Mouse (Mus musculus) MEL (cell line): ENCODE measurements around the gene Vgll4. TPM values are rescaled to one million over a fixed set of nuclear protein-coding genes. Genes with fewer than 3 reads are reported as not detected.

ENCODE experiments used
- DNase-seq: peaks from one replicate; pipeline ENCODE4 v3.0.0; 2011; ENCODE audit warnings: low read depth, low spot score
- H3K27ac ChIP-seq: 2 replicates; pipeline ENCODE4 v1.5.1; 2012; ENCODE audit warnings: low read depth, mild to moderate bottlenecking, control low read depth, low read length, moderate library complexity; ENCODE audit not compliant: control insufficient read depth
- H3K27me3 ChIP-seq, 2 experiments: fragments of 150-350 bp in 1 of 2; sonication (generic) in 1 of 2; 2 replicates each; pipeline ENCODE4 v1.6.1; 2012; ENCODE audit warnings: low read length in 2 of 2, mild to moderate bottlenecking in 2 of 2, improper control_type of control experiment in 1 of 2, moderate library complexity in 1 of 2; ENCODE audit not compliant: insufficient read depth in 2 of 2, control insufficient read depth in 1 of 2
- H3K36me3 ChIP-seq, 2 experiments: 2 replicates each; pipeline ENCODE4 v1.6.1; 2012 to 2014; ENCODE audit warnings: low read length in 2 of 2, improper control_type of control experiment in 1 of 2, inconsistent platforms in 1 of 2, mild to moderate bottlenecking in 1 of 2; ENCODE audit not compliant: insufficient read depth in 2 of 2, control insufficient read depth in 1 of 2
- H3K4me1 ChIP-seq, 2 experiments: fragments of 150-350 bp in 1 of 2; sonication (generic) in 1 of 2; 2 replicates each; pipeline ENCODE4 v1.6.1; 2012; ENCODE audit warnings: low read length in 2 of 2, improper control_type of control experiment in 1 of 2, mild to moderate bottlenecking in 1 of 2; ENCODE audit not compliant: insufficient read depth in 2 of 2, control insufficient read depth in 1 of 2
- H3K4me3 ChIP-seq, 2 experiments: fragments of 150-350 bp in 1 of 2; sonication (generic) in 1 of 2; 2 replicates each; pipeline ENCODE4 v1.5.1; 2012; ENCODE audit warnings: low read depth in 2 of 2, low read length in 2 of 2, mild to moderate bottlenecking in 2 of 2, moderate library complexity in 2 of 2, control low read depth in 1 of 2, improper control_type of control experiment in 1 of 2; ENCODE audit not compliant: control insufficient read depth in 1 of 2, insufficient read depth in 1 of 2
- H3K79me2 ChIP-seq: 2 replicates; pipeline ENCODE4 v1.6.1; 2012; ENCODE audit warnings: mild to moderate bottlenecking, low read length, moderate library complexity; ENCODE audit not compliant: control insufficient read depth, poor library complexity, insufficient read depth
- H3K9ac ChIP-seq: 2 replicates; pipeline ENCODE4 v1.6.1; 2012; ENCODE audit warnings: low read depth, mild to moderate bottlenecking, control low read depth, low read length, moderate library complexity; ENCODE audit not compliant: control insufficient read depth, poor library complexity, severe bottlenecking
- H3K9me3 ChIP-seq: fragments of 150-350 bp; sonication (generic); replicated peaks from 2 replicates; pipeline ENCODE4 v1.6.1; 2012; ENCODE audit warnings: mild to moderate bottlenecking, low read length, improper control_type of control experiment, moderate library complexity; ENCODE audit not compliant: insufficient read depth
- CHD2 ChIP-seq: IDR thresholded peaks from 2 replicates; pipeline ENCODE4 v1.6.1; 2011; ENCODE audit warnings: low read length, improper control_type of control experiment
- CTCF ChIP-seq, 3 experiments: IDR thresholded peaks in 2 of 3; conservative IDR thresholded peaks in 1 of 3; 2 replicates each; pipeline ENCODE4 v1.5.1; 2011 to 2012; ENCODE audit warnings: low read length in 3 of 3, low read depth in 2 of 3, mild to moderate bottlenecking in 2 of 3, improper control_type of control experiment in 1 of 3, inconsistent platforms in 1 of 3, mixed read lengths in 1 of 3, moderate library complexity in 1 of 3; ENCODE audit not compliant: control insufficient read depth in 1 of 3, insufficient read depth in 1 of 3, poor library complexity in 1 of 3, severe bottlenecking in 1 of 3
- ELF1 ChIP-seq: IDR thresholded peaks from 2 replicates; pipeline ENCODE4 v1.6.1; 2014; ENCODE audit warnings: low read depth, mild to moderate bottlenecking, inconsistent platforms, low read length, improper control_type of control experiment, moderate library complexity
- GABPA ChIP-seq: IDR thresholded peaks from 2 replicates; pipeline ENCODE4 v1.6.1; 2012; ENCODE audit warnings: low read depth, mild to moderate bottlenecking, inconsistent platforms, low read length, improper control_type of control experiment, moderate library complexity
- JUND ChIP-seq: IDR thresholded peaks from 2 replicates; pipeline ENCODE4 v1.6.1; 2011; ENCODE audit warnings: low read depth, mild to moderate bottlenecking, improper control_type of control experiment, low read length
- MAX ChIP-seq: IDR thresholded peaks from 2 replicates; pipeline ENCODE4 v1.6.1; 2011; ENCODE audit warnings: low read length, improper control_type of control experiment
- MAZ ChIP-seq: IDR thresholded peaks from 2 replicates; pipeline ENCODE4 v1.6.1; 2012; ENCODE audit warnings: low read depth, mild to moderate bottlenecking, inconsistent platforms, low read length, improper control_type of control experiment
- MYB ChIP-seq: IDR thresholded peaks from 2 replicates; pipeline ENCODE4 v1.6.1; 2011; ENCODE audit warnings: mild to moderate bottlenecking, low read depth, low read length, improper control_type of control experiment
- MYC ChIP-seq: IDR thresholded peaks from 2 replicates; pipeline ENCODE4 v1.6.1; 2011; ENCODE audit warnings: low read depth, mild to moderate bottlenecking, low read length, improper control_type of control experiment, moderate library complexity
- NELFE ChIP-seq: IDR thresholded peaks from 2 replicates; pipeline ENCODE4 v1.6.1; 2011; ENCODE audit warnings: low read depth, low read length, improper control_type of control experiment
- POLR2AphosphoS2 ChIP-seq: IDR thresholded peaks from 2 replicates; pipeline ENCODE4 v1.6.1; 2011; ENCODE audit warnings: low read length, improper control_type of control experiment
- RCOR1 ChIP-seq: IDR thresholded peaks from 2 replicates; pipeline ENCODE4 v1.6.1; 2012; ENCODE audit warnings: low read depth, mild to moderate bottlenecking, inconsistent platforms, low read length, improper control_type of control experiment
- TBP ChIP-seq: IDR thresholded peaks from 2 replicates; pipeline ENCODE4 v1.8.0; 2011; ENCODE audit warnings: low read depth, low read length, improper control_type of control experiment
- USF2 ChIP-seq, 2 experiments: IDR thresholded peaks; 2 replicates each; pipeline ENCODE4 v1.6.1; 2011 to 2012; ENCODE audit warnings: improper control_type of control experiment in 2 of 2, low read length in 2 of 2, borderline replicate concordance in 1 of 2, inconsistent platforms in 1 of 2, low read depth in 1 of 2, mild to moderate bottlenecking in 1 of 2; ENCODE audit not compliant: insufficient read depth in 1 of 2
- ZMIZ1 ChIP-seq: IDR thresholded peaks from 2 replicates; pipeline ENCODE4 v1.6.1; 2012; ENCODE audit warnings: low read depth, mild to moderate bottlenecking, inconsistent platforms, low read length, improper control_type of control experiment, moderate library complexity
- ZNF384 ChIP-seq: IDR thresholded peaks from 2 replicates; pipeline ENCODE4 v1.6.1; 2012; ENCODE audit warnings: low read depth, mild to moderate bottlenecking, inconsistent platforms, low read length, improper control_type of control experiment
- polyA plus RNA-seq, 2 experiments: library from polyadenylated mRNA; stranded (reverse) in 1 of 2; unstranded in 1 of 2; fragments of >175 nt in 1 of 2; fragments of >200 nt in 1 of 2; gene quantifications; 2 replicates each; pipeline versions ENCODE4 v1.2.1 to v1.2.4; 2012; ENCODE audit warnings: low replicate concordance in 2 of 2, low read depth in 1 of 2; ENCODE audit not compliant: insufficient read length in 2 of 2, insufficient read depth in 1 of 2, missing spikeins in 1 of 2
- total RNA-seq: library from RNA; depleted of rRNA; stranded (reverse); fragments of 300-350 nt; gene quantifications from 2 replicates; pipeline ENCODE4 v1.2.3, GENCODE M21; 2012

The Vgll4 gene
- total and polyA plus RNA-seq, 3 experiments: 18.1 to 21.5 TPM; not detected in 1

DNA sequence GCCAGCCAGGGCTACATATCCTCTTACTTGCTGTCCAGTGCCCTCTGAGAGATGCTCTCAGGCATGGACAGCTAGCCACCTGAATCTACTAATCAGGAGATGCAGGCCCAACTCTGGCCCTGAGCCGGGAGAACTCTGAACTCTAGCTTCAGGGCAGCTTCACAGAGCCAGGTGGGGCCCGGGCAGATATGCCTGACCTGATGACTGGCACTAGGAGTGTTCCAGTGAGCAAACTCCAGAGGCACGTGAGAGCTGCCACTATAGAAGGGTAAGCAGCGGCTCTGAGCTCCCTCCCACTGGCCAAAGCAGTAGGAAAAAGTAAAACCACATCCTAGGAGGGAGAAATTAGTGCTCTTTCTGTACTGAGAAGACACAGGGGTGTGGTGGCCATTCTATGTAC, 43.8 kb upstream of the Vgll4 start:
- no peak for TF ChIP-seq ELF1
- no peak for TF ChIP-seq ZMIZ1
- TF ChIP-seq MAZ: no peak
- no peak for TF ChIP-seq CHD2
- TF ChIP-seq TBP: no peak
- TF ChIP-seq ZNF384: no peak
- no peak for TF ChIP-seq CTCF (IDR thresholded peaks at IDR 0.05 in 2 of 3, conservative IDR thresholded peaks at IDR 0.05 in 1 of 3; ENCODE audit: control insufficient read depth in 1 of 3, insufficient read depth in 1 of 3, low read depth in 2 of 3, low read length in 3 of 3, poor library complexity in 1 of 3, severe bottlenecking in 1 of 3)
- TF ChIP-seq GABPA: no peak
- TF ChIP-seq USF2 (IDR thresholded peaks at IDR 0.05; ENCODE audit: borderline replicate concordance in 1 of 2, insufficient read depth in 1 of 2, low read depth in 1 of 2, low read length in 2 of 2): no peak
- no peak for TF ChIP-seq MAX
- no peak for TF ChIP-seq MYC
- TF ChIP-seq POLR2AphosphoS2: no peak
- Histone ChIP-seq H3K27me3 (no peaks in the 10 kb centered on the region), H3K36me3 (peaks cover 0 to 2% of the 10 kb centered on the region in 2 experiments; a peak in 2 of 4 replicates), H3K4me3 (no peak overlapping the region), H3K9ac (no peak overlapping the region), H3K9me3 (no peaks in the 10 kb centered on the region), H3K4me1 (no peaks in the 10 kb centered on the region), H3K79me2 (no peaks in the 10 kb centered on the region), H3K27ac (no peak overlapping the region)
- DNase-seq: no peak

DNA sequence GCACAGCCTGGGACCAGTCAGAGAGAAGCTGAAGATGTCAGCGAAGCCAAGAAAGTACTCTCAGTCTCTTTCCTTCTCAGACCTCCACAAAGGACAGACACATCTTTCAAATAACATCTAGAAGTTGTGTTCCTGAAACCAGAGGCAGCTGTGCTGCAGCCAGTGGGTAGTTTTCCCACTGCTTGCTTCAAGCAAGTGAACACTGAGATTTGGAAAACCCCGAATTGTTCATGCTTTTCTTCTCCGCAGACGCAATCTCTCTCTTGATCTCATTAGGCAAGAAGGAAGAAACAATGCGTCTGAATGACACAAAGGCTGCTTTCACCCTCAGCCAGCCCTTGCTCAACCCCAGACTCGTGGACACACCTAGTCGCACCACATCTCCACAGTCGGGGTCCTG, 42.0 kb upstream of the Vgll4 start:
- Histone ChIP-seq H3K4me1 (peaks cover 0 to 4% of the 10 kb centered on the region in 2 experiments; a peak in 1 of 4 replicates), H3K9me3 (no peaks in the 10 kb centered on the region), H3K79me2 (no peaks in the 10 kb centered on the region), H3K27me3 (no peaks in the 10 kb centered on the region)
- DNase-seq: no peak
- TF ChIP-seq JUND: no peak
- no peak for TF ChIP-seq CTCF (IDR thresholded peaks at IDR 0.05 in 2 of 3, conservative IDR thresholded peaks at IDR 0.05 in 1 of 3; ENCODE audit: control insufficient read depth in 1 of 3, insufficient read depth in 1 of 3, low read depth in 2 of 3, low read length in 3 of 3, poor library complexity in 1 of 3, severe bottlenecking in 1 of 3)
- TF ChIP-seq RCOR1: no peak
- no peak for TF ChIP-seq MYB
- TF ChIP-seq NELFE: no peak
- no peak for TF ChIP-seq USF2 (IDR thresholded peaks at IDR 0.05; ENCODE audit: borderline replicate concordance in 1 of 2, insufficient read depth in 1 of 2, low read depth in 1 of 2, low read length in 2 of 2)
- TF ChIP-seq MAZ: no peak
- TF ChIP-seq MYC: no peak
- TF ChIP-seq, all 39 proteins: peak for 0
- Histone ChIP-seq H3K27ac (no peak overlapping the region), H3K36me3 (peaks cover 2 to 3% of the 10 kb centered on the region in 2 experiments; a peak in 3 of 4 replicates), H3K9ac (no peak overlapping the region), H3K4me3 (no peak overlapping the region)
